Mouse (Mus musculus) liver, adult 2 months (tissue): ENCODE results near the gene Mrto4. TPM values are rescaled to one million over a fixed set of nuclear protein-coding genes. Genes with fewer than 3 reads are reported as not detected.

ENCODE experiments used
- DNase-seq: peaks from one replicate; pipeline ENCODE4 v3.0.0-alpha.2; 2011; ENCODE audit warnings: low read depth, low spot score; ENCODE audit errors: extremely low read depth
- H3K27ac ChIP-seq: fragments of 200-500 bp; replicated peaks from 2 replicates; pipeline ENCODE4 v1.5.1; 2012; ENCODE audit warnings: low read depth, mild to moderate bottlenecking, control low read depth, inconsistent platforms, low read length; ENCODE audit not compliant: insufficient read depth
- H3K27me3 ChIP-seq: fragments of 200-500 bp; 2 replicates; pipeline ENCODE4 v1.6.1; 2012; ENCODE audit warnings: mild to moderate bottlenecking, moderate library complexity, low read length, inconsistent platforms; ENCODE audit not compliant: control insufficient read depth, insufficient read depth
- H3K36me3 ChIP-seq: fragments of 200-500 bp; 2 replicates; pipeline ENCODE4 v1.6.1; 2012; ENCODE audit warnings: low read length, inconsistent platforms; ENCODE audit not compliant: control insufficient read depth, insufficient read depth
- H3K4me1 ChIP-seq: fragments of 200-500 bp; 2 replicates; pipeline ENCODE4 v1.6.1; 2011; ENCODE audit warnings: low read length; ENCODE audit not compliant: control insufficient read depth, insufficient read depth
- H3K4me3 ChIP-seq: fragments of 200-500 bp; 2 replicates; pipeline ENCODE4 v1.5.1; 2011; ENCODE audit warnings: low read depth, mild to moderate bottlenecking, control low read depth, low read length, moderate library complexity; ENCODE audit not compliant: insufficient read depth
- H3K79me2 ChIP-seq: fragments of 200-500 bp; 2 replicates; pipeline ENCODE4 v1.6.1; 2012; ENCODE audit warnings: inconsistent platforms, mild to moderate bottlenecking, low read length, moderate library complexity; ENCODE audit not compliant: control insufficient read depth, insufficient read depth
- H3K9ac ChIP-seq: fragments of 200-500 bp; 2 replicates; pipeline ENCODE4 v1.6.1; 2012; ENCODE audit warnings: low read depth, mild to moderate bottlenecking, control low read depth, inconsistent platforms, low read length
- CTCF ChIP-seq: fragments of 200-500 bp; IDR thresholded peaks from 2 replicates; pipeline ENCODE4 v1.5.1; 2011; ENCODE audit warnings: low read depth, low read length, control low read depth
- POLR2A ChIP-seq: fragments of 200-500 bp; IDR thresholded peaks from 2 replicates; pipeline ENCODE4 v1.6.1; 2011; ENCODE audit warnings: low read length, control low read depth; ENCODE audit not compliant: insufficient read depth; ENCODE audit errors: extremely low read depth
- WGBS: fragments of 180-500 bp; shearing (Covaris S2); methylation state at CpG from one replicate; pipeline ENCODE4 v1.1.7; 2018; 5-methylcytosine and 5-hydroxymethylcytosine counted together
- polyA plus RNA-seq: library from polyadenylated mRNA; depleted of rRNA; stranded (reverse); fragments of >200 nt; gene quantifications from 2 replicates; pipeline ENCODE4 v1.2.3, GENCODE M21; 2012
- total RNA-seq: library from RNA; depleted of rRNA; stranded (reverse); fragments of >200 nt; gene quantifications from 2 replicates; pipeline ENCODE4 v1.2.3, GENCODE M21; 2014

Gene Mrto4
- total and polyA plus RNA-seq, 2 experiments, result 22.8 to 26.0 TPM

- Histone ChIP-seq H3K36me3 (no peaks in the 10 kb centered on the region), H3K27me3 (no peaks in the 10 kb centered on the region), H3K4me3 (peak overlapping the region; percentile 1; the same call in 1 of the 2 replicates), H3K9ac (peak overlapping the region; percentile 49), H3K79me2 (no peaks in the 10 kb centered on the region), H3K4me1 (peaks cover 5% of the 10 kb centered on the region), H3K27ac (peak overlapping the region; percentile 100)
- peak; percentile 78 for DNase-seq
- TF ChIP-seq CTCF (no peak), POLR2A (no peak)
- WGBS, result 28% methylated on average over 7 of the region's 7 CpGs
These were observed 16.9 kb downstream of the Mrto4 start for GRCm38 (mm10) chr4:139335507-139335906.

GRCm38 (mm10) chr4:139334631-139335295 is 17.6 kb downstream of the Mrto4 start:
- peak; percentile 98 for DNase-seq
- H3K9ac ChIP-seq, result peak overlapping the region; percentile 49; the same call in 1 of the 2 replicates
- peaks cover 5% of the 10 kb centered on the region for H3K4me1 ChIP-seq
- H3K27me3 ChIP-seq, result no peaks in the 10 kb centered on the region
- no peaks in the 10 kb centered on the region for H3K36me3 ChIP-seq
- 19% methylated on average over 7 of the region's 9 CpGs for WGBS
- no peak overlapping the region for H3K4me3 ChIP-seq
- peak overlapping the region; percentile 100 for H3K27ac ChIP-seq
- no peaks in the 10 kb centered on the region for H3K79me2 ChIP-seq
- TF ChIP-seq CTCF (no peak), POLR2A (no peak)

GRCm38 (mm10) chr4:139330605-139331004 is 21.8 kb downstream of the Mrto4 start:
- Histone ChIP-seq H3K4me1 (peaks cover 7% of the 10 kb centered on the region), H3K27ac (peak overlapping the region; percentile 73), H3K9ac (peak overlapping the region; percentile 59), H3K4me3 (peak overlapping the region; percentile 16; the same call in 1 of the 2 replicates), H3K27me3 (no peaks in the 10 kb centered on the region), H3K79me2 (no peaks in the 10 kb centered on the region), H3K36me3 (no peaks in the 10 kb centered on the region)
- peak; percentile 92 for DNase-seq
- whole genome bisulfite sequencing, result 7% methylated on average over 10 of the region's 10 CpGs
- TF ChIP-seq CTCF, result peak; percentile 81
- peak; percentile 93 for TF ChIP-seq POLR2A

- H3K27me3 ChIP-seq, result no peaks in the 10 kb centered on the region
- TF ChIP-seq CTCF (no peak), POLR2A (no peak)
- H3K9ac ChIP-seq, result no peak overlapping the region
- 92% methylated on average over 4 of the region's 4 CpGs for WGBS
- DNase-seq, result no peak
- no peak overlapping the region for H3K4me3 ChIP-seq
- H3K27ac ChIP-seq, result no peak overlapping the region
- H3K4me1 ChIP-seq, result no peaks in the 10 kb centered on the region
- peaks cover 21% of the 10 kb centered on the region; the same call in 1 of the 2 replicates for H3K36me3 ChIP-seq
- no peaks in the 10 kb centered on the region for H3K79me2 ChIP-seq
These were observed 32.6 kb downstream of the Mrto4 start for GRCm38 (mm10) chr4:139319740-139320139.

- Histone ChIP-seq H3K4me1 (no peaks in the 10 kb centered on the region), H3K27ac (no peak overlapping the region), H3K36me3 (peaks cover 21% of the 10 kb centered on the region; the same call in 1 of the 2 replicates), H3K9ac (no peak overlapping the region), H3K27me3 (no peaks in the 10 kb centered on the region), H3K79me2 (no peaks in the 10 kb centered on the region), H3K4me3 (no peak overlapping the region)
- no peak for DNase-seq
- 92% methylated on average over 11 of the region's 11 CpGs for WGBS
- no peak for TF ChIP-seq CTCF
- no peak for TF ChIP-seq POLR2A
These were observed 33.9 kb downstream of the Mrto4 start for GRCm38 (mm10) chr4:139318449-139318848.

GRCm38 (mm10) chr4:139312632-139313031 is 39.7 kb downstream of the Mrto4 start:
- WGBS, result 63% methylated on average over 4 of the region's 4 CpGs
- no peak for DNase-seq
- H3K36me3 ChIP-seq, result peaks cover 13% of the 10 kb centered on the region; the same call in 1 of the 2 replicates

More at GRCm38 (mm10) chr4:139312632-139313031, 39.7 kb downstream of the Mrto4 start:
- Histone ChIP-seq H3K4me3 (no peak overlapping the region), H3K4me1 (peaks cover 14% of the 10 kb centered on the region), H3K27me3 (no peaks in the 10 kb centered on the region), H3K79me2 (peaks cover 12% of the 10 kb centered on the region; the same call in 1 of the 2 replicates), H3K27ac (no peak overlapping the region), H3K9ac (no peak overlapping the region)
- TF ChIP-seq CTCF, result peak; percentile 48; the same call in 1 of the 2 replicates
- TF ChIP-seq POLR2A, result no peak
